Mouse (Mus musculus): ENCODE data around the gene Uhrf1. TPM values are rescaled to one million over a fixed set of nuclear protein-coding genes. Genes with fewer than 3 reads are reported as not detected.

Uhrf1 gene
- polyA plus RNA-seq, 1 experiment from 2014 or later: 103 TPM

DNA sequence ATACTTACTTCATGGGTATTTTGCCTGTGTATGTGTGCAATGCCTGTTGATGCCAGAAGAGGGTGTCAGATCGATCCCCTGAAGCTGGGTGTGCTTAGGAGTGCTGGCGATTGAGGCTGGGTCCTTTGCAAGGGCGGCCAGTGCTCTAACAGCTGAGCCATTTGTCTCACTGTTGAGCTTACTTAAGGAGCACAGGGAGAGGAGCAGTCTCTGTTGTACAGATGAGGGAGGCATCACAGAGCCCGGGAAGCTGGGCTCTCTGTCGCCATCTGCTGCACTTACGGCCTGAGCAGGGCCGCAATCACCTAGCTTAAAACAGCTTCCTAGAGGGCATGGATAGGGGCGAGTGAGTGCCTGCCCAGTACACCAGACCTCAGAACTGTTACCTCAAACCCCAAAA is 29.9 kb downstream of the Uhrf1 start:
- WGBS: 40% methylated on average over 8 of the region's 8 CpGs
- Histone ChIP-seq H3K27me3 (replicated peaks) (no peaks in the 10 kb centered on the region), H3K4me2 (no peak overlapping the region), H3K4me1 (peaks cover 42% of the 10 kb centered on the region), H3K4me3 (replicated peaks) (no peak overlapping the region), H3K27ac (no peak overlapping the region), H3K36me3 (no peaks in the 10 kb centered on the region), H3K9ac (no peak overlapping the region), H3K9me3 (no peaks in the 10 kb centered on the region)
- no peak for ATAC-seq (ENCODE audit: insufficient read depth, low FRiP score, low read depth)

DNA sequence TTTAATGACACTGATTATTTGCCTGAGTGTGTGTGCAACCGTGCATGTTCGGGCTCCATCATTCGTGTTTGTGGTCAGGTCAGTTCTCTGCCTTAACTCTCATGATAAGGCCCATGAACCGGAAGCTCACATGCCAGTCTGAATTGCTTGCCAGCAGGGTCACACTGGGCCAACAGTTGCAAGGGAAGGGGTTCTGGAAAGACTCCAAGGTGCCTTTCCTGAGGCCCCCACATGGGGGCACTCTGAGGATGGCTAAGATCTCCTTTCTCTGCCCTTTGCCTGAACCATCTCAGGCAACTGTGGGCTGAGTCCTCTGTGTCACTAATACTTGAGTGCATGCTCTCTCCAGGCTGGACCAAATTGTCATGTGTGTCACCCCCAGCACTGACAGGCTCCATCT is 34.1 kb downstream of the Uhrf1 start:
- Histone ChIP-seq H3K4me2 (no peak overlapping the region), H3K4me3 (replicated peaks) (no peak overlapping the region), H3K27me3 (replicated peaks) (no peaks in the 10 kb centered on the region), H3K36me3 (no peaks in the 10 kb centered on the region), H3K27ac (no peak overlapping the region), H3K4me1 (0 out of 2 replicates have a peak, but pooled peaks cover 10% of the 10 kb centered on the region), H3K9ac (no peak overlapping the region), H3K9me3 (no peaks in the 10 kb centered on the region)
- ATAC-seq (ENCODE audit: insufficient read depth, low FRiP score, low read depth): no peak
- 35% methylated on average over 4 of the region's 4 CpGs for WGBS

DNA sequence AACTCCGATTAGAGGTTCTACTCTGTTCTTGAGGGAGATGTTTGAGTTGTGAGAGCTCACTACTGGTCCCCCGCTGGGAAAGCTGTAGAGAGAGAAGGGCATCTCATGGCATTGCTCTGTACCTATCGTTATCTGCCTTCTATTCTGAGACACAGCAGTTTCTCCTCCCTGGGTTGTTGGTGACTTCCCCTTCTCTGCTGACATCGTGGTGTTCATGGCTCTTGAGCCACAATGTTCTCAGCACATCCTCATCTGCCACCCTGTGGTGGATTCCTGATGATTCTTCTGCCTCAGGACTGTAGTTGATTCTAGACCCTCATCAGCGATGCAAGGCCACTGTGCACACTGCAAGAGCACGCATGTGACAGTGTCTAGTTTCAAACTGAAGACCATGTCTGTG is 34.7 kb downstream of the Uhrf1 start:
- no peak overlapping the region for H3K4me2 ChIP-seq
- H3K9me3 ChIP-seq: no peaks in the 10 kb centered on the region
- no peak overlapping the region for H3K27ac ChIP-seq
- H3K9ac ChIP-seq: no peak overlapping the region
- H3K27me3 ChIP-seq (replicated peaks): no peaks in the 10 kb centered on the region
- H3K4me3 ChIP-seq (replicated peaks): no peak overlapping the region
- no peak for ATAC-seq (ENCODE audit: insufficient read depth, low FRiP score, low read depth)
- WGBS: 90% methylated on average over 6 of the region's 6 CpGs
- H3K36me3 ChIP-seq: no peaks in the 10 kb centered on the region
- H3K4me1 ChIP-seq: 0 out of 2 replicates have a peak, but pooled peaks cover 10% of the 10 kb centered on the region

DNA sequence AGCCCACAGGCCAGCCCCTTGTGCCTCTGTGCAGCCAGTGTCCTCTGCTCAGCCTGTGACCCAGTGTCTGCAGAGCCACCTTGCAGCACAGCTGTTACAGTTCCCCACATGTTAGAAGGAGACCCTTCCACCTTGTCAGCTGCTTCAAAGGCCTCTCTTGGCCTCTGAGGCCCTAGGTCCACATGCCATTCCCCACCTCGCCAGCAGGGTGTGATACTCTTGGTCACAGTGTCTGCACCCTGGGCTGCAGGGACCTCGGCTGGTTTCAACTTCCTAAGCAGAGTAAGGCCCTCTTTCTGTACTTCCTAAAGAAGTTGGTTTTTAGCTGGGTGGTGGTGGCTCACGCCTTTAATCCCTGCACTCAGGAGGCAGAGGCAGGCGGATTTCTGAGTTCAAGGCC is 35.8 kb downstream of the Uhrf1 start:
- 53% methylated on average over 4 of the region's 4 CpGs for WGBS
- H3K4me2 ChIP-seq: no peak overlapping the region
- no peak overlapping the region for H3K4me3 ChIP-seq (replicated peaks)
- no peaks in the 10 kb centered on the region for H3K9me3 ChIP-seq
- H3K27ac ChIP-seq: no peak overlapping the region
- H3K27me3 ChIP-seq (replicated peaks): no peaks in the 10 kb centered on the region
- 0 out of 2 replicates have a peak, but pooled peaks cover 5% of the 10 kb centered on the region for H3K4me1 ChIP-seq
- H3K36me3 ChIP-seq: no peaks in the 10 kb centered on the region
- no peak for ATAC-seq (ENCODE audit: insufficient read depth, low FRiP score, low read depth)
- no peak overlapping the region for H3K9ac ChIP-seq

DNA sequence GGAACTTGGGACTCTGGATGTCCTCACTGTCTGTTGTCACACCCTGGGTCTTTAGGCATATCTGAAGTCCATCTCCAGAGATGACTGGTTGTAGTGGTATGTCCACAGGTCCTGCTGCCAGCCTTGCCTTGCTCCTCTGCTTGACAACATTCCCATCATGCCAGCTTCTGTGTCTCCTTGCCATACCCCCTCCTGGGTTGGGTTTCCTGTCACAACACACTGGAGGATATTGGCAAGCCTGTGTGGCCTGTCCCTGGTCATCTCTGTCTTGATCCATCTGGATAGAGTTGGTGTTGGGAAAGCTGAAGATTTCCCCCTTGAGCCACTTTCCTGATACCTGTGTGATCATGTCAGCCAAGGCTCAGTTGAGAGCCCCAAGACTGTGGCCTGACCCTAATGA is 37.6 kb downstream of the Uhrf1 start:
- Histone ChIP-seq H3K4me3 (replicated peaks) (no peak overlapping the region), H3K27ac (no peak overlapping the region), H3K27me3 (replicated peaks) (no peaks in the 10 kb centered on the region), H3K4me2 (no peak overlapping the region), H3K36me3 (no peaks in the 10 kb centered on the region), H3K9me3 (no peaks in the 10 kb centered on the region), H3K4me1 (0 out of 2 replicates have a peak, but pooled peaks cover 5% of the 10 kb centered on the region), H3K9ac (no peak overlapping the region)
- no peak for ATAC-seq (ENCODE audit: insufficient read depth, low FRiP score, low read depth)

DNA sequence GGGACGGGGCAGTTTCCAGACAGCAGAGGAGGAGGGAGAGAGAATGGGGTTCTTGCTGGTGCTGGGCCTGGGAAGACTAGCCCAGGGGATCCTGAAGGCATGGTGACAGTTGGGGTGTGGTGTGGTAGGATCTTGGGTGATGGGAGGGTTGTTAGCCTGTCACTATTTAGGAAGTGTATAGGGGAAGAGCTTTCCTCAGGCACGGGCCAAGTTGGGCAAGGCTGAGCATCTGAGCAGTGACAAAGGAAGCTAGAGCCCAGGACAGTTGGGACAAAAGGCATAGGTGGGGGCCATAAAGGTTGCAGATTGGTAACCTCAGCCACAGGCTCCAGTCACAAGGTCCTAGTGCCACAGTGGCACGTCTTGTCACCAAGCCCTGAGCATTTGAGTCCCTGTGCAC is 40.3 kb downstream of the Uhrf1 start:
- H3K4me3 ChIP-seq (replicated peaks): no peak overlapping the region
- no peak overlapping the region for H3K27ac ChIP-seq
- no peak overlapping the region for H3K9ac ChIP-seq
- H3K36me3 ChIP-seq: no peaks in the 10 kb centered on the region
- ATAC-seq (ENCODE audit: insufficient read depth, low FRiP score, low read depth): no peak
- H3K9me3 ChIP-seq: no peaks in the 10 kb centered on the region
- WGBS: 76% methylated on average over 3 of the region's 3 CpGs
- H3K27me3 ChIP-seq (replicated peaks): no peaks in the 10 kb centered on the region
- H3K4me2 ChIP-seq: no peak overlapping the region
- H3K4me1 ChIP-seq: 0 out of 2 replicates have a peak, but pooled peaks cover 3% of the 10 kb centered on the region

DNA sequence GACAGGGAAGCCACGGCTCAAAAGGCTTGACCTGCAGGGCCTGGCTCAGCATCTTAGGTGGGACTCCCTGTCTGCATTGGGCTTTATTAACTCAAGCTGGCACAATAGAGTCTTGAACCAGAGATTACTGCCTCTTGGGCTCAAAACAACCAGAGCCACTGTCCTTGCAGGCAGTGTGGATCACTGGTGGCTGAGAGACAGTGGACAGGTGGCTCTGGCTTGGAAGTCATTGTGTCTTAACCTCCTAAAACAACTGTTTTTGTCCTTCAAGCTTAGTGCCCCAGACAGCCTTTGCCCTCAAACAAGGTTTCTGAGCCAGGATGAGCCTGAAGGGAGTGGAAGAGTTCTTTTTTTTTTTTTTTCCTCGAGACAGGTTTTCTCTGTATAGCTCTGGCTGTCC is 42.2 kb downstream of the Uhrf1 start:
- H3K4me3 ChIP-seq (replicated peaks): no peak overlapping the region
- peaks cover 6% of the 10 kb centered on the region; the same call in 1 of the 2 replicates for H3K4me1 ChIP-seq
- H3K27ac ChIP-seq: no peak overlapping the region
- H3K9ac ChIP-seq: no peak overlapping the region
- no peak overlapping the region for H3K4me2 ChIP-seq
- no peaks in the 10 kb centered on the region for H3K36me3 ChIP-seq
- H3K27me3 ChIP-seq (replicated peaks): no peaks in the 10 kb centered on the region
- ATAC-seq (ENCODE audit: insufficient read depth, low FRiP score, low read depth): no peak
- no peaks in the 10 kb centered on the region for H3K9me3 ChIP-seq
- 69% methylated on average over 2 of the region's 2 CpGs for WGBS

DNA sequence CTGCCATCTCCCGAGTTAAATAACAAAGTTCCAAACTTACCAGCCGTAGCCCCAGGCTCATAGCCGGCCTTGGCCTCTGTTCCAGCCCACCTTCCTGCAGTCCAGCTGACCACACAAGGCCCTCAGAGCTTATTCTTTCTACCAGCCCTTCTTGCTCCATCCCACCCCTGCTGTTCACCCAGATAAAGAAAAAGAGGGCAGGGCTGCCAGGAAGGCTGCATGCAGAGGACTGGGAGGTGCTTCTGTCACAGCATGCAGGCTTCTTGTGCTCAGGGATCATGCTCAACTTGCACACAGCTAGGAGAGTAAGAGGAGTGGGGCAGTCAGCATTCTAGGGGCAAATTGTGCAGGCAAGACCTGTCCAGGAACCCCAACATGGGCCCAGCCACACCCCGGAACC is 45.0 kb downstream of the Uhrf1 start:
- Histone ChIP-seq H3K27ac (no peak overlapping the region), H3K36me3 (peaks cover 2% of the 10 kb centered on the region), H3K9me3 (no peaks in the 10 kb centered on the region), H3K9ac (no peak overlapping the region), H3K4me1 (peaks cover 6% of the 10 kb centered on the region; the same call in 1 of the 2 replicates), H3K4me3 (replicated peaks) (no peak overlapping the region), H3K4me2 (no peak overlapping the region), H3K27me3 (replicated peaks) (no peaks in the 10 kb centered on the region)
- 69% methylated on average over 4 of the region's 4 CpGs for WGBS
- ATAC-seq (ENCODE audit: insufficient read depth, low FRiP score, low read depth): no peak

DNA sequence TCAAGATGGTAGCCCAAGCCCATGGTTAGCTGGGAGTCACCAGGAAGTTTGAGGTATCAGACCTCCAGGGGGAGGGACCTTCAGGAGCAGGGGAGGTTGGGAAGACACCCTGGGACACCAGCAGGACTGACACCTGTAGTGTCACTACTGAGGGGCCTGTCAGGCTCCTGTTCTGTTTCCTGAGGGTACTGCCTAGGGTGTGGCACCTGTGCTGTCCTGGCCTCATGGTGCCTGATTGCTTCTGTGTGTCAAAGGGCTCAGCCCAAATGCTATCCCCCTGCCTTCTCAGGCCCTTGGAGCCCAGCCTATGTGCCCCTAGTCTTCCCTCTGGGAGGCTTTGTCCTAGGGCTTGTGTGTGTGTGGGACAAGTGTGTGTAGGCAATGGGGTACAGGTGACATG is 45.5 kb downstream of the Uhrf1 start:
- Histone ChIP-seq H3K9ac (no peak overlapping the region), H3K27me3 (replicated peaks) (no peaks in the 10 kb centered on the region), H3K4me3 (replicated peaks) (no peak overlapping the region), H3K27ac (no peak overlapping the region), H3K4me2 (no peak overlapping the region), H3K36me3 (peaks cover 6% of the 10 kb centered on the region), H3K9me3 (no peaks in the 10 kb centered on the region), H3K4me1 (peaks cover 6% of the 10 kb centered on the region; the same call in 1 of the 2 replicates)
- ATAC-seq (ENCODE audit: insufficient read depth, low FRiP score, low read depth): no peak

DNA sequence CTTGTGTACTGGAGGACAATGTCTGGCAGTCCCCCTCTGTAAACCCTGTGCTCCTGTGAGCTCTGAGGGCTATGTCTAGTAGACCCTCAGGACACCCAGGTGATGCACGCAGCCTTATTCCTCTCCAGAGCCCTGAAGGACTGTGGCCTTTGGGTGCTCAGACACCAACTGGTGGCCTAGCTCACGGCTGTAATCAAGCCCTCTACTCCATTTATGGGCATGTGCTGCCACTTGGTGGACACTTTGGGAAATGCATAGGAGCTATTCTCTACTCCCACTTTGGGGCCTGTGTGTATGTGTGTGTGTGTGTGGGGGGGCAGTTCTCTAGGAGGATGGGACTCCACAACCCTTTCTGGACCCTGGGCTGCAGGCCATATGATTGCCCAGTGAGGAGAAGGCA is 47.6 kb downstream of the Uhrf1 start:
- WGBS: 27% methylated on average over 2 of the region's 2 CpGs
- peaks cover 22% of the 10 kb centered on the region for H3K36me3 ChIP-seq
- H3K27me3 ChIP-seq (replicated peaks): no peaks in the 10 kb centered on the region
- H3K27ac ChIP-seq: no peak overlapping the region
- H3K4me3 ChIP-seq (replicated peaks): no peak overlapping the region
- no peak overlapping the region for H3K4me2 ChIP-seq
- no peak overlapping the region for H3K9ac ChIP-seq
- no peaks in the 10 kb centered on the region for H3K9me3 ChIP-seq
- peak; percentile 9; the same call in 1 of the 2 replicates for ATAC-seq (ENCODE audit: insufficient read depth, low FRiP score, low read depth)
- H3K4me1 ChIP-seq: peaks cover 6% of the 10 kb centered on the region; the same call in 1 of the 2 replicates

DNA sequence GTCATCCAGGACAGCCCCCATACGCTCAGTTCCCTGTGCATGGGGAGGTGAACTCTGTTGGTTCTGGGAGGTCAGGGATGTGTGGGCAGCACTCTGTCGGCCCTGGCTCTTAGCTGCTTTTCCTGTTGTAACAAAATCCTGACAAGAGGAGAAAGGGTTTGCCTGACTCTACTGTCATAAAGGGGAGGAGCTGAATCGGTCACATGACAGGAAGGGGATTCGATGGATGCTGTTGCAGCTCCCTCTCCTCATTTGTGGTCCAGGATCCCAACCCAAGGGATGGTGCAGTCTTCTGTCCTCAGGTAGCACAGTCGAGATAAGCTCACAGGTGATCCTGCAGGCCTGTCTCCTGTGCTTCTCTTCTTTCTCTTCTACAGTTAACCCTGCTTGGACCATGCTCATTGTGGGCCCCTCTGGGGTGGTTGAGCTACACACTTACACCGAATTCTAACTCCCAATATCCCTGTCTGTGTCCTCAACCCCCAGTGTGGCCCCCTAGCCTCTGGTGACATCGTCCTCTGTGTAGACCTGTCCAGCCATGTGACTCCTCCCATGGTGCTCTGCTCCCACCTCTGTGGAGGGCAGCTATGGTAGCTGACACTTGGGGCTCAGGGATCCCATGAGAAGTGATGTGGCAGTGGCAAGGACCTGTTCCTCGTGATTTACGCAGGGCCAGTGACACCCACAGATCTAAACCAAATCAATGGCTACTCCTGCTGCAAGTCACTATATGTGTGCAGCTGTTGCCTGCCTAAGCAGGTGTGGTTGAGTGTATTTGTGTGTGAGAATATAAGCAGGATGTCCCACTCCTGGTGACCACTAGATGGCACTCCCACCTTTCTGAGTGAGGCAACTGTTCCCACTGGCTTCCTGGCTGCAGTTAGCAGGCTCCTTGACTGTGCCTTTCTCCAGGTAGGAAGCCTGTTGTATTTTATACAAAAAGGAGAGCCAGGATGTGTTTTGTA is 54.1 kb downstream of the Uhrf1 start:
- Histone ChIP-seq H3K4me2 (no peak overlapping the region), H3K4me3 (replicated peaks) (no peak overlapping the region), H3K9ac (no peak overlapping the region), H3K27me3 (replicated peaks) (no peaks in the 10 kb centered on the region), H3K9me3 (no peaks in the 10 kb centered on the region), H3K4me1 (no peaks in the 10 kb centered on the region), H3K36me3 (peaks cover 37% of the 10 kb centered on the region), H3K27ac (no peak overlapping the region)
- no peak; the same call in 1 of the 2 replicates for ATAC-seq (ENCODE audit: insufficient read depth, low FRiP score, low read depth)
- WGBS: 60% methylated on average over 9 of the region's 9 CpGs

DNA sequence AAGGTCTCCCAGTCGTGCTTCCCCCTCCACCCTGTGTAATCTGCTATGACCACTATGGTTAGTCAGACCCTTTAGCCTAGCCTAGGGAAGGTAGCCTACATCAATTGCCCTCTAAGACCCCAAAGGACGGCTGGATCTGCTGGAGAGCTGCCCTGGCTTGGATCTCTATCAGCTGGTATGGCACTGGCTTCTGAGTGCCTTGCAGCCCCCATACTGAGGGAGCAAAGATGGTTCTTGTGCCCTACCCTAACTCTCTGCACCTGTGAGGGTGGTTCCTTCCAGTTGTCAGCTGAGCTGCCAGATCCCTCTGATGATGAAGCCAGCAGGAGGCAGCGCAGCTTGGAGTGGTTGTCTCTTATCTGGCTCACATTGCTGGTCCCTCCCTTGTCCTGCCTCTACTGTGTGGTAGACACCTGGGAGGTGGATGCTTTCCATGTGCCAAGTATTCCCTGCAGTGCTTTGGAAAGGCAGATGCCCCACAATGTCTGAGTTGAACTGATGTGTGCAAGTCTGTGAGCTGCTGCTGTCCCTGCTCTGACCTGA is 56.1 kb downstream of the Uhrf1 start:
- no peak for ATAC-seq (ENCODE audit: insufficient read depth, low FRiP score, low read depth)
- H3K9ac ChIP-seq: no peak overlapping the region
- no peak overlapping the region for H3K4me2 ChIP-seq
- no peak overlapping the region for H3K27ac ChIP-seq
- no peaks in the 10 kb centered on the region for H3K4me1 ChIP-seq
- no peaks in the 10 kb centered on the region for H3K27me3 ChIP-seq (replicated peaks)
- H3K36me3 ChIP-seq: peaks cover 27% of the 10 kb centered on the region; the same call in 1 of the 2 replicates
- 78% methylated on average over 3 of the region's 3 CpGs for WGBS
- no peak overlapping the region for H3K4me3 ChIP-seq (replicated peaks)
- H3K9me3 ChIP-seq: no peaks in the 10 kb centered on the region

Measured in stomach, embryonic 15.5 days (tissue).